Mouse (Mus musculus) ES-Bruce4 (cell line): ENCODE data around the gene Ldlrad3.

Source experiments
- CTCF ChIP-seq: IDR thresholded peaks from one replicate; pipeline ENCODE4 v1.8.1; 2011; ENCODE audit warnings: low read depth, low read length
- POLR2A ChIP-seq: IDR thresholded peaks from one replicate; pipeline ENCODE4 v1.8.1; 2011; ENCODE audit warnings: low read length; ENCODE audit not compliant: insufficient read depth

- no peak for TF ChIP-seq POLR2A
- TF ChIP-seq CTCF: no peak
Observed at GRCm38 (mm10) chr2:102040456-102040855, 145.7 kb downstream of the Ldlrad3 start.
